In the genomic region with DNA sequence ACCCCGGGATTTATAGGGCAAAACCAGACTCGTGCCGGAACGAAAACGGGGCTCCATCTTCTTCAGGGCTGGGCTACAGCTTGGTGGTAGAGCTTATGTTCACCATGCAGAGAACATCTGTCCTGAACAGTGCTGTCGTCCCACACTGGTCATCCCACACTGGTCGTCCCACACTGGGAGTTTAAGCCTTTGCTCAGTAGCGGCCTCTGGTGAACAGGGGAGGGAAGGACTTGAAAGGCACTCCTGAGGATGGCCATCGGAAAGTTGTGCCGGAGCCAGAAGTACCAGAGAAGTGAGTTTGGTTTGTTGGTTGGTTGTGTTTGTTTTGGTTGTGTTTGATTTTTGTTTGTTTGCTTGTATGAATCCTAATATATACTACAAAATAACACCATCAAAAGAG, we compare ENCODE assay signal across 14 mouse cellular contexts. TPM values are rescaled to one million over a fixed set of nuclear protein-coding genes. Genes with fewer than 3 reads are reported as not detected.
A peak's percentile ranks its signal among the peaks of the same experiment; 100 is the strongest.
DNase-seq lines count a peak whose midpoint lies in the region; ATAC-seq and TF ChIP-seq lines count a peak whose summit lies in the region.
"Had no signal": no experiment of that assay in that cellular context is flagged by ENCODE, and none has a peak within 500 bp of the region (broad histone marks: within the 10 kb centered on the region; RNA-seq: fewer than 3 reads in every experiment).

No protein-coding gene starts in this region.

- H3K27me3 ChIP-seq in hindbrain, postnatal 0 days (ENCODE audit: insufficient read depth, low read length): no peaks in the 10 kb centered on the region
- no peaks in the 10 kb centered on the region for H3K27me3 ChIP-seq in hindbrain, embryonic 10.5 days (ENCODE audit: insufficient read depth, poor library complexity, severe bottlenecking)
- H3K27me3 ChIP-seq: forebrain, embryonic 15.5 days; limb, embryonic 15.5 days; midbrain, embryonic 12.5 days; neural tube, embryonic 12.5 days had no signal

- no peaks in the 10 kb centered on the region for H3K9me3 ChIP-seq in hindbrain, postnatal 0 days (ENCODE audit: low read length)
- peaks cover 7% of the 10 kb centered on the region for H3K9me3 ChIP-seq in hindbrain, embryonic 10.5 days
- H3K9me3 ChIP-seq: forebrain, embryonic 15.5 days; limb, embryonic 15.5 days; midbrain, embryonic 12.5 days had no signal

- WGBS in hindbrain, postnatal 0 days: 75% methylated on average over 10 of the region's 10 CpGs
- WGBS in hindbrain, embryonic 10.5 days: 80% methylated on average over 10 of the region's 10 CpGs

- H3K27ac ChIP-seq in hindbrain, postnatal 0 days: no peak overlapping the region
- no peak overlapping the region for H3K27ac ChIP-seq in hindbrain, embryonic 10.5 days
- H3K27ac ChIP-seq: forebrain, embryonic 15.5 days; limb, embryonic 15.5 days; midbrain, embryonic 12.5 days; neural tube, embryonic 12.5 days had no signal

- ATAC-seq in hindbrain, postnatal 0 days: no peak
- ATAC-seq: CD4-positive, CD25-positive, alpha-beta regulatory T cell, adult 4 months; forebrain, embryonic 15.5 days had no signal

- TF ChIP-seq POLR2A in brain, embryonic 14.5 days (IDR thresholded peaks at IDR 0.05; ENCODE audit: borderline replicate concordance, extremely low read depth, insufficient read depth, insufficient read length, poor library complexity, severe bottlenecking): no peak

- peak; percentile 18; the same call in 1 of the 2 replicates for TF ChIP-seq CTCF in hindbrain, postnatal 0 days (IDR thresholded peaks at IDR 0.05; ENCODE audit: low read depth)
- 0 out of 2 replicates have a peak, but pooled peaks have one; percentile 12 for TF ChIP-seq CTCF in brain, embryonic 14.5 days (IDR thresholded peaks at IDR 0.05; ENCODE audit: borderline replicate concordance, extremely low read depth, insufficient read depth, insufficient read length)

- no peak overlapping the region for H3K4me2 ChIP-seq in hindbrain, postnatal 0 days (ENCODE audit: low read depth, low read length)
- H3K4me2 ChIP-seq: forebrain, embryonic 15.5 days; limb, embryonic 15.5 days; midbrain, embryonic 12.5 days; neural tube, embryonic 12.5 days had no signal

- H3K4me3 ChIP-seq in hindbrain, postnatal 0 days (ENCODE audit: low read length): no peak overlapping the region
- no peak overlapping the region for H3K4me3 ChIP-seq in hindbrain, embryonic 10.5 days
- H3K4me3 ChIP-seq: forebrain, embryonic 15.5 days; limb, embryonic 15.5 days; midbrain, embryonic 12.5 days; neural tube, embryonic 12.5 days had no signal

- no peak overlapping the region for H3K9ac ChIP-seq in hindbrain, postnatal 0 days (replicated peaks; ENCODE audit: low read length)
- H3K9ac ChIP-seq: forebrain, embryonic 15.5 days; limb, embryonic 15.5 days; midbrain, embryonic 12.5 days; neural tube, embryonic 12.5 days had no signal

- no peaks in the 10 kb centered on the region for H3K4me1 ChIP-seq in hindbrain, postnatal 0 days (ENCODE audit: insufficient read depth, low read length)
- no peaks in the 10 kb centered on the region; the same call in 1 of the 2 replicates for H3K4me1 ChIP-seq in hindbrain, embryonic 10.5 days (replicated peaks)
- H3K4me1 ChIP-seq: midbrain, embryonic 12.5 days; neural tube, embryonic 12.5 days had no signal

- no peak for DNase-seq in hindbrain, postnatal 0 days (ENCODE audit: low spot score)
- no peak for DNase-seq in hindbrain, embryonic 10.5 days (ENCODE audit: low spot score)
- peak; percentile 42 to 60 for DNase-seq in lung, adult 18-20 months
- no peak for DNase-seq in lung, postnatal 25 days (ENCODE audit: low spot score)
- DNase-seq in brain, embryonic 14.5 days (ENCODE audit: low read depth): no peak
- DNase-seq in testis, postnatal 10 days (ENCODE audit: low spot score): peak; percentile 53
- no peak for DNase-seq in urinary bladder, postnatal 4 days (ENCODE audit: low spot score in 2 of 2)
- DNase-seq: cerebellum, adult 2 months; heart, postnatal 14 days had no signal

- no peaks in the 10 kb centered on the region for H3K36me3 ChIP-seq in hindbrain, postnatal 0 days (ENCODE audit: insufficient read depth, low read length)
- H3K36me3 ChIP-seq in hindbrain, embryonic 10.5 days: 0 out of 2 replicates have a peak, but pooled peaks cover 3% of the 10 kb centered on the region
- H3K36me3 ChIP-seq: forebrain, embryonic 15.5 days; limb, embryonic 15.5 days; midbrain, embryonic 12.5 days; neural tube, embryonic 12.5 days had no signal

RNA-seq across cellular contexts. Expression of gene Ptpn13, which starts 56.0 kb away (rescaled TPM):
- total RNA-seq in hindbrain, postnatal 0 days (2014; rRNA removed): 12.9 and 13.7 TPM in 2 replicates
- polyA plus RNA-seq in hindbrain, postnatal 0 days (2015; fragmentation: Nextera tagmentation; extraction: Ambion mirVana): 2.8 TPM in 2 replicates
- 16.6 and 18.8 TPM in 2 replicates for polyA plus RNA-seq in hindbrain, embryonic 10.5 days (2016; fragmentation: Nextera tagmentation; extraction: Ambion mirVana)
- 13.0 and 15.9 TPM in 2 replicates for polyA plus RNA-seq in brain, embryonic 14.5 days (2012; rRNA removed)

Comparison
In these comparisons a context has a peak if more than half of its experiments do, and no peak if none do; other contexts are left out.
1. DNase-seq: peak in lung, adult 18-20 months (2 of 2) and testis, postnatal 10 days (single experiment); none in hindbrain, postnatal 0 days (single experiment), hindbrain, embryonic 10.5 days (single experiment), lung, postnatal 25 days (single experiment), brain, embryonic 14.5 days (single experiment) and urinary bladder, postnatal 4 days (0 of 2).